30 mouse cellular contexts compared by ENCODE assay signal in the genomic region with DNA sequence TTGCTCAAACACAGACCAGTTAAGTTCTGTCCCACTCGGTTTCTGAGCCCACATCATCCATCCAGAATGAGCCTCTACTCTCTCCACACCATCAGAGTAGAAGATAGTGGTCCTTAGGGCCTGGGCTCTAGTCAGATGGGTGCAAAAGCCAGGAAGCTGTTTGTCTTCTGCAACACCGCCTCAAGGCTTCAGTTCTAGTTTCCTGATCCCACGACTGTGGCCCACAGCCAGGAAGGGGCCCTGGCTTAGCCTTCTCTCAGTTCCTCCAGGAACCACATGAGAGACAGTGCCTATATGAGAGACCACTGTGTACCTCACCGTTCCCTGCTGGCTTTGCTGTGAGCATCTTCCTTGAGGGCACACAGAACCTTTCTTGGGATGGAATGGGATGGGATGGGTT. TPM values are rescaled to one million over a fixed set of nuclear protein-coding genes. Genes with fewer than 3 reads are reported as not detected.
A peak's percentile ranks its signal among the peaks of the same experiment; 100 is the strongest.
DNase-seq lines count a peak whose midpoint lies in the region; ATAC-seq lines count a peak whose summit lies in the region.
"Had no signal": no experiment of that assay in that cellular context is flagged by ENCODE, and none has a peak within 500 bp of the region (broad histone marks: within the 10 kb centered on the region; RNA-seq: fewer than 3 reads in every experiment).

No protein-coding gene starts in this region.

- no peaks in the 10 kb centered on the region for H3K4me1 ChIP-seq in heart, embryonic 10.5 days
- H3K4me1 ChIP-seq: forebrain, embryonic 10.5 days; forebrain, embryonic 15.5 days; hindbrain, embryonic 13.5 days; kidney, embryonic 15.5 days; midbrain, embryonic 13.5 days; neural tube, embryonic 15.5 days had no signal

- H3K36me3 ChIP-seq in heart, embryonic 10.5 days: no peaks in the 10 kb centered on the region
- H3K36me3 ChIP-seq: embryonic facial prominence, embryonic 13.5 days; forebrain, embryonic 10.5 days; forebrain, embryonic 15.5 days; G1E; hindbrain, embryonic 13.5 days; kidney, embryonic 15.5 days; liver, embryonic 13.5 days; midbrain, embryonic 13.5 days; neural tube, embryonic 15.5 days had no signal

- DNase-seq in heart, adult 11 months: peak; percentile 89
- DNase-seq in heart, embryonic 10.5 days (ENCODE audit: low spot score): no peak
- DNase-seq in thymus, postnatal 0 days (ENCODE audit: low spot score): peak; percentile 28
- DNase-seq in thymus, postnatal 25 days: no peak
- no peak for DNase-seq in gastrocnemius, postnatal 10 days
- DNase-seq: B cell, adult 2 months; cerebellum, adult 2 months; cerebellum, postnatal 14 days; heart, postnatal 36 days; kidney, adult 11 months; left cerebral cortex, postnatal 4 days; liver, embryonic 13.5 days; lung, adult 2 months; lung, postnatal 10 days; retina, postnatal 1 day; spleen, adult 18-20 months; thymus, postnatal 36 days had no signal

- no peaks in the 10 kb centered on the region for H3K9me3 ChIP-seq in heart, embryonic 10.5 days
- H3K9me3 ChIP-seq: embryonic facial prominence, embryonic 13.5 days; forebrain, embryonic 10.5 days; forebrain, embryonic 15.5 days; G1E; hindbrain, embryonic 13.5 days; kidney, embryonic 15.5 days; liver, embryonic 13.5 days; midbrain, embryonic 13.5 days; neural tube, embryonic 15.5 days had no signal

- 69% methylated on average over 4 of the region's 4 CpGs for WGBS in heart, embryonic 10.5 days

- no peaks in the 10 kb centered on the region for H3K27me3 ChIP-seq in heart, embryonic 10.5 days (ENCODE audit: insufficient read depth, poor library complexity, severe bottlenecking)
- H3K27me3 ChIP-seq: embryonic facial prominence, embryonic 13.5 days; forebrain, embryonic 15.5 days; hindbrain, embryonic 13.5 days; kidney, embryonic 15.5 days; liver, embryonic 13.5 days; midbrain, embryonic 13.5 days; neural tube, embryonic 15.5 days had no signal

- H3K4me3 ChIP-seq in heart, embryonic 10.5 days: no peak overlapping the region
- H3K4me3 ChIP-seq: embryonic facial prominence, embryonic 13.5 days; forebrain, embryonic 10.5 days; forebrain, embryonic 15.5 days; hindbrain, embryonic 13.5 days; kidney, embryonic 15.5 days; layer of hippocampus, adult 2 months; liver, embryonic 13.5 days; midbrain, embryonic 13.5 days; neural tube, embryonic 15.5 days had no signal

- H3K27ac ChIP-seq in heart, embryonic 10.5 days: no peak overlapping the region
- H3K27ac ChIP-seq: embryonic facial prominence, embryonic 13.5 days; forebrain, embryonic 10.5 days; forebrain, embryonic 15.5 days; hindbrain, embryonic 13.5 days; kidney, embryonic 15.5 days; layer of hippocampus, adult 2 months; liver, embryonic 13.5 days; midbrain, embryonic 13.5 days; neural tube, embryonic 15.5 days had no signal

- peak; percentile 96 for ATAC-seq in granulocyte monocyte progenitor cell, adult 5-6 weeks (replicated peaks; ENCODE audit: poor library complexity, severe bottlenecking)
- peak; percentile 50; the same call in 1 of the 2 replicates for ATAC-seq in monocyte, adult 5-6 weeks (replicated peaks; ENCODE audit: insufficient number of reproducible peaks, low FRiP score, low TSS enrichment, poor library complexity, severe bottlenecking)
- ATAC-seq in CD4-positive, CD25-positive, alpha-beta regulatory T cell, adult 4 months: no peak
- ATAC-seq: forebrain, embryonic 15.5 days; inflammation-experienced regulatory T-cells, adult 6 months; midbrain, embryonic 13.5 days had no signal

RNA-seq across cellular contexts. Expression of gene Rad23b, which starts 22.3 kb away (rescaled TPM):
- polyA plus RNA-seq in heart, embryonic 10.5 days (2016; fragmentation: Nextera tagmentation; extraction: Ambion mirVana): 64.8 and 85.9 TPM in 2 replicates
- polyA plus RNA-seq in thymus, postnatal 0 days (2015; fragmentation: Nextera tagmentation; extraction: Ambion mirVana): 63.9 and 68.6 TPM in 2 replicates
- 89.4 and 122 TPM in 2 replicates for total RNA-seq in granulocyte monocyte progenitor cell, adult 5-6 weeks (2014; fragmentation: Nextera tagmentation)
- 203 and 269 TPM in 2 replicates for total RNA-seq in granulocyte monocyte progenitor cell, adult 5-6 weeks (2017)
- total RNA-seq in monocyte, adult 5-6 weeks (2017): 78.7 to 109 TPM (median 79.7 TPM) in 3 replicates
- 100 to 1,000 TPM; 122 to 131 TPM for total RNA-seq in gastrocnemius, postnatal 10 days (2021)
- 10 to 100 TPM; 13.0 to 18.1 TPM for polyA plus RNA-seq in CD4-positive, CD25-positive, alpha-beta regulatory T cell, adult 4 months (2017; shearing (Covaris generic))

Comparison
In these comparisons a context has a peak if more than half of its experiments do, and no peak if none do; other contexts are left out.
1. DNase-seq: peak in heart, adult 11 months (single experiment) and thymus, postnatal 0 days (single experiment); none in heart, embryonic 10.5 days (single experiment), thymus, postnatal 25 days (single experiment) and gastrocnemius, postnatal 10 days (single experiment).